Mouse (Mus musculus) testis, adult 2 months (tissue): ENCODE results near the gene Abtb2. TPM values are rescaled to one million over a fixed set of nuclear protein-coding genes. Genes with fewer than 3 reads are reported as not detected.

ENCODE experiments used
- H3K27ac ChIP-seq: fragments of 200-500 bp; 2 replicates; pipeline ENCODE4 v1.5.1; 2012; ENCODE audit warnings: low read depth, low read length; ENCODE audit not compliant: control insufficient read depth, insufficient read depth
- H3K27me3 ChIP-seq: fragments of 200-500 bp; 2 replicates; pipeline ENCODE4 v1.6.1; 2012; ENCODE audit warnings: mild to moderate bottlenecking, low read length, moderate library complexity; ENCODE audit not compliant: control insufficient read depth, insufficient read depth
- H3K36me3 ChIP-seq: fragments of 200-500 bp; 2 replicates; pipeline ENCODE4 v1.6.1; 2012; ENCODE audit warnings: mild to moderate bottlenecking, low read length; ENCODE audit not compliant: control insufficient read depth, insufficient read depth
- H3K4me1 ChIP-seq: fragments of 200-500 bp; 2 replicates; pipeline ENCODE4 v1.6.1; 2012; ENCODE audit warnings: low read length; ENCODE audit not compliant: control insufficient read depth, insufficient read depth
- H3K4me3 ChIP-seq: fragments of 200-500 bp; 2 replicates; pipeline ENCODE4 v1.5.1; 2012; ENCODE audit warnings: low read depth, mild to moderate bottlenecking, low read length, moderate library complexity, mixed read lengths; ENCODE audit not compliant: control insufficient read depth
- CTCF ChIP-seq: fragments of 200-500 bp; IDR thresholded peaks from 2 replicates; pipeline ENCODE4 v1.5.1; 2012; ENCODE audit warnings: low read depth, mild to moderate bottlenecking, inconsistent platforms, low read length, moderate library complexity; ENCODE audit not compliant: control insufficient read depth, insufficient read depth, insufficient replicate concordance
- POLR2A ChIP-seq: fragments of 200-500 bp; IDR thresholded peaks from 2 replicates; pipeline ENCODE4 v1.6.1; 2012; ENCODE audit warnings: low read depth, mild to moderate bottlenecking, inconsistent platforms, low read length, moderate library complexity; ENCODE audit not compliant: control insufficient read depth
- polyA plus RNA-seq: library from polyadenylated mRNA; depleted of rRNA; stranded (reverse); fragments of >200 nt; gene quantifications from 2 replicates; pipeline ENCODE4 v1.2.3, GENCODE M21; 2012

The Abtb2 gene
- polyA plus RNA-seq, 1 experiment, result 9.0 TPM

GRCm38 (mm10) chr2:103713831-103714230, 147.7 kb downstream of the Abtb2 start:
- Histone ChIP-seq H3K27ac (no peak overlapping the region), H3K27me3 (no peaks in the 10 kb centered on the region), H3K4me3 (no peak overlapping the region), H3K36me3 (no peaks in the 10 kb centered on the region), H3K4me1 (peaks cover 5% of the 10 kb centered on the region)
- TF ChIP-seq POLR2A (no peak), CTCF (no peak)

- TF ChIP-seq CTCF, result no peak
- no peak for TF ChIP-seq POLR2A
- H3K4me1 ChIP-seq, result peaks cover 5% of the 10 kb centered on the region
- H3K27ac ChIP-seq, result no peak overlapping the region
- no peaks in the 10 kb centered on the region for H3K27me3 ChIP-seq
- H3K4me3 ChIP-seq, result no peak overlapping the region
- H3K36me3 ChIP-seq, result no peaks in the 10 kb centered on the region
Observed at GRCm38 (mm10) chr2:103714412-103714811, 148.3 kb downstream of the Abtb2 start.

GRCm38 (mm10) chr2:103718594-103719291, 152.6 kb downstream of the Abtb2 start:
- H3K27me3 ChIP-seq, result no peaks in the 10 kb centered on the region
- H3K36me3 ChIP-seq, result no peaks in the 10 kb centered on the region
- H3K27ac ChIP-seq, result no peak overlapping the region
- TF ChIP-seq POLR2A (no peak), CTCF (peak; percentile 75; the same call in 1 of the 2 replicates)
- no peak overlapping the region for H3K4me3 ChIP-seq
- no peaks in the 10 kb centered on the region for H3K4me1 ChIP-seq

- TF ChIP-seq CTCF (no peak), POLR2A (no peak)
- no peaks in the 10 kb centered on the region for H3K27me3 ChIP-seq
- H3K4me1 ChIP-seq, result no peaks in the 10 kb centered on the region
- no peak overlapping the region for H3K27ac ChIP-seq
- H3K36me3 ChIP-seq, result no peaks in the 10 kb centered on the region
- H3K4me3 ChIP-seq, result no peak overlapping the region
Observed at GRCm38 (mm10) chr2:103719292-103719646, 153.2 kb downstream of the Abtb2 start.

GRCm38 (mm10) chr2:103724521-103724920, 158.4 kb downstream of the Abtb2 start:
- no peak overlapping the region for H3K27ac ChIP-seq
- no peaks in the 10 kb centered on the region for H3K27me3 ChIP-seq
- TF ChIP-seq POLR2A (no peak), CTCF (no peak)
- H3K4me3 ChIP-seq, result no peak overlapping the region
- H3K36me3 ChIP-seq, result no peaks in the 10 kb centered on the region; the same call in 1 of the 2 replicates
- no peaks in the 10 kb centered on the region for H3K4me1 ChIP-seq

GRCm38 (mm10) chr2:103728027-103728540, 162.0 kb downstream of the Abtb2 start:
- no peaks in the 10 kb centered on the region for H3K27me3 ChIP-seq
- no peak overlapping the region for H3K4me3 ChIP-seq
- no peaks in the 10 kb centered on the region; the same call in none of the 2 replicates for H3K36me3 ChIP-seq
- no peak for TF ChIP-seq POLR2A
- no peak for TF ChIP-seq CTCF
- no peak overlapping the region for H3K27ac ChIP-seq
- no peaks in the 10 kb centered on the region for H3K4me1 ChIP-seq

GRCm38 (mm10) chr2:103730999-103731398, 164.9 kb downstream of the Abtb2 start:
- Histone ChIP-seq H3K27ac (no peak overlapping the region), H3K4me1 (no peaks in the 10 kb centered on the region), H3K27me3 (no peaks in the 10 kb centered on the region), H3K36me3 (peaks cover 2% of the 10 kb centered on the region), H3K4me3 (no peak overlapping the region)
- no peak for TF ChIP-seq POLR2A
- no peak for TF ChIP-seq CTCF
